Mouse (Mus musculus): ENCODE measurements around the gene Nedd9.

- no peak for TF ChIP-seq NRF1 (IDR thresholded peaks at IDR 0.05; ENCODE audit: low read depth, low read length)
- no peak for TF ChIP-seq EP300 (IDR thresholded peaks at IDR 0.05; ENCODE audit: low read length)
- TF ChIP-seq USF1 (IDR thresholded peaks at IDR 0.05; ENCODE audit: low read depth, low read length), result no peak
- TF ChIP-seq CTCF (conservative IDR thresholded peaks at IDR 0.05 in 1 of 2, IDR thresholded peaks at IDR 0.05 in 1 of 2; ENCODE audit: low read depth in 2 of 2, low read length in 2 of 2), result no peak
These were observed 17.3 kb upstream of the Nedd9 start for GRCm38 (mm10) chr13:41504448-41504847.
